21 mouse cellular contexts compared by ENCODE assay signal in the genomic region with DNA sequence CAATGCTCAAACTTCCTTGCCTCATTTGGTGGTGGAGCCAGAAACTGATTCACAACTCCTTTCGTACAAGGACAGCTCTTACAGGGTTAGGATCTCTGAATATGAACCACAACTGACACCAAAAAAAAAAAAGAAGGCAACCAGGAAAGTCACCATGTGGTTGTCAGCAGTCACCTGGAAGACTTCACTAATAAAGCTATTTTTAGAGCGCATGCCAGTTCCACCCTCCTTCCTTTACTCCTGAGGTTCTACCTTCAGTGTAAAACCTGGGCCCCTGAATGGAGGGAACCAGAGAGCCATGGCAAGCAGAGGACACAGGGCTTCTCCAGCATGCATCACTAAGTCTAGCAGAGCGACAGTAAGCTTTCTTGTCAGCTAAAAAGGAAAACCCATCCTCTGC. TPM values are rescaled to one million over a fixed set of nuclear protein-coding genes. Genes with fewer than 3 reads are reported as not detected.
DNase-seq lines count a peak whose midpoint lies in the region; ATAC-seq and TF ChIP-seq lines count a peak whose summit lies in the region.
"Had no signal": no experiment of that assay in that cellular context is flagged by ENCODE, and none has a peak within 500 bp of the region (broad histone marks: within the 10 kb centered on the region; RNA-seq: fewer than 3 reads in every experiment).

No protein-coding gene starts in this region.

- intact Hi-C loops in heart, postnatal 36 days (cut with DNase I) = loop anchor here (2.0 kb wide), 1 partner anchor 32 kb away; no protein-coding TSS in a partner anchor

- no peak overlapping the region for H3K4me3 ChIP-seq in heart, embryonic 11.5 days (ENCODE audit: low read depth, low read length)
- H3K4me3 ChIP-seq in layer of hippocampus, adult 2 months = peak overlapping the region; percentile 18; the same call in 1 of the 2 replicates
- no peak overlapping the region for H3K4me3 ChIP-seq in CH12.LX (replicated peaks in 1 of 3; ENCODE audit: low read depth in 2 of 3, low read length in 2 of 3, poor library complexity in 1 of 3)
- H3K4me3 ChIP-seq in heart, postnatal 0 days (ENCODE audit: low read depth, low read length) = no peak overlapping the region
- no peak overlapping the region for H3K4me3 ChIP-seq in forebrain, embryonic 15.5 days
- H3K4me3 ChIP-seq: embryonic facial prominence, embryonic 15.5 days; forebrain, embryonic 10.5 days had no signal

- in situ Hi-C loops in CH12.LX (cut with MboI; ENCODE audit: low pct_ligation_motif_present, low pct_unique_long_range_greater_than_20kb, low sequenced_read_pairs) = no loop called here

- H3K27me3 ChIP-seq in heart, embryonic 11.5 days (ENCODE audit: control insufficient read depth, insufficient read depth, low read length) = no peaks in the 10 kb centered on the region
- H3K27me3 ChIP-seq in CH12.LX (replicated peaks) = no peaks in the 10 kb centered on the region
- no peaks in the 10 kb centered on the region for H3K27me3 ChIP-seq in heart, postnatal 0 days (ENCODE audit: control insufficient read depth, insufficient read depth, low read length)
- H3K27me3 ChIP-seq in forebrain, embryonic 15.5 days = peaks cover 3% of the 10 kb centered on the region; the same call in 1 of the 2 replicates
- H3K27me3 ChIP-seq: embryonic facial prominence, embryonic 15.5 days; Patski had no signal

- no peak for TF ChIP-seq POLR2A in CH12.LX (IDR thresholded peaks at IDR 0.05; ENCODE audit: low read depth, low read length)

- H3K4me2 ChIP-seq in heart, embryonic 11.5 days = peak overlapping the region; percentile 31
- H3K4me2 ChIP-seq in CH12.LX (ENCODE audit: insufficient read depth, low read depth, poor library complexity, severe bottlenecking) = peak overlapping the region; percentile 91; the same call in 1 of the 2 replicates
- H3K4me2 ChIP-seq in heart, postnatal 0 days (ENCODE audit: low read depth, low read length) = peak overlapping the region; percentile 44
- H3K4me2 ChIP-seq in forebrain, embryonic 15.5 days (replicated peaks) = no peak overlapping the region
- H3K4me2 ChIP-seq: embryonic facial prominence, embryonic 15.5 days had no signal

- H3K4me1 ChIP-seq in heart, embryonic 11.5 days (ENCODE audit: control insufficient read depth, insufficient read depth, low read length) = peaks cover 27% of the 10 kb centered on the region
- peaks cover 14 to 41% of the 10 kb centered on the region in 2 experiments for H3K4me1 ChIP-seq in CH12.LX (ENCODE audit: control insufficient read depth in 1 of 2, insufficient read depth in 2 of 2)
- peaks cover 39% of the 10 kb centered on the region for H3K4me1 ChIP-seq in heart, postnatal 0 days (ENCODE audit: control insufficient read depth, insufficient read depth)
- H3K4me1 ChIP-seq in forebrain, embryonic 15.5 days = peaks cover 43% of the 10 kb centered on the region

- peak overlapping the region; percentile 57; the same call in 1 of the 2 replicates for H3K27ac ChIP-seq in heart, embryonic 11.5 days (ENCODE audit: low read depth, low read length)
- H3K27ac ChIP-seq in layer of hippocampus, adult 2 months = 0 out of 2 replicates have a peak overlapping the region, but pooled peaks have one; percentile 65
- no peak overlapping the region for H3K27ac ChIP-seq in CH12.LX (ENCODE audit: insufficient read depth, low read depth)
- H3K27ac ChIP-seq in heart, postnatal 0 days (ENCODE audit: low read depth) = peak overlapping the region; percentile 75
- no peak overlapping the region for H3K27ac ChIP-seq in forebrain, embryonic 15.5 days (replicated peaks)
- H3K27ac ChIP-seq: embryonic facial prominence, embryonic 15.5 days; forebrain, embryonic 10.5 days; hindbrain, postnatal 0 days had no signal

- no peak for TF ChIP-seq RAD21 in CH12.LX (IDR thresholded peaks at IDR 0.05; ENCODE audit: low read depth, low read length)

- WGBS in heart, embryonic 11.5 days (ENCODE audit: insufficient replicate concordance) = 68% methylated on average over 3 of the region's 3 CpGs
- 53% methylated on average over 3 of the region's 3 CpGs for WGBS in heart, postnatal 0 days
- 96% methylated on average over 3 of the region's 3 CpGs for WGBS in forebrain, embryonic 15.5 days

- ATAC-seq in heart, embryonic 11.5 days (replicated peaks; ENCODE audit: insufficient number of reproducible peaks, low FRiP score, low TSS enrichment) = no peak
- no peak for ATAC-seq in heart, postnatal 0 days (ENCODE audit: insufficient read depth, low read depth)
- ATAC-seq in forebrain, embryonic 15.5 days (replicated peaks) = no peak
- ATAC-seq: activated CD4-positive, CD25-positive, alpha-beta regulatory T cell, adult 4 months; hindbrain, postnatal 0 days; lung, postnatal 0 days; Patski had no signal

- peaks cover 72% of the 10 kb centered on the region for H3K79me2 ChIP-seq in CH12.LX (replicated peaks; ENCODE audit: control insufficient read depth, extremely low read depth, insufficient read depth, poor library complexity, severe bottlenecking)

- no peak for TF ChIP-seq EP300 in CH12.LX (IDR thresholded peaks at IDR 0.05; ENCODE audit: low read length)
- TF ChIP-seq EP300 in heart, postnatal 0 days (IDR thresholded peaks at IDR 0.05; ENCODE audit: low read depth) = no peak

- dilution Hi-C loops in CH12.LX (cut with MboI; ENCODE audit: extremely low pct_ligation_motif_present, extremely low pct_unique_long_range_greater_than_20kb, low sequenced_read_pairs) = no loop called here

- no peak for TF ChIP-seq CTCF in layer of hippocampus, adult 2 months (conservative IDR thresholded peaks at IDR 0.05)
- no peak for TF ChIP-seq CTCF in CH12.LX (conservative IDR thresholded peaks at IDR 0.05 in 1 of 2, IDR thresholded peaks at IDR 0.05 in 1 of 2; ENCODE audit: low read depth in 2 of 2, low read length in 2 of 2)
- no peak for TF ChIP-seq CTCF in heart, postnatal 0 days (IDR thresholded peaks at IDR 0.05; ENCODE audit: low read depth)

- H3K36me3 ChIP-seq in heart, embryonic 11.5 days (ENCODE audit: control insufficient read depth, insufficient read depth, low read length) = peaks cover 2% of the 10 kb centered on the region; the same call in 1 of the 2 replicates
- peaks cover 18 to 46% of the 10 kb centered on the region in 2 experiments for H3K36me3 ChIP-seq in CH12.LX (replicated peaks in 1 of 2; ENCODE audit: control insufficient read depth in 1 of 2, insufficient read depth in 1 of 2, low read length in 1 of 2)
- H3K36me3 ChIP-seq in heart, postnatal 0 days (replicated peaks; ENCODE audit: control insufficient read depth, insufficient read depth, low read length) = peaks cover 8% of the 10 kb centered on the region; the same call in 1 of the 2 replicates
- no peaks in the 10 kb centered on the region for H3K36me3 ChIP-seq in forebrain, embryonic 15.5 days

- no peak overlapping the region for H3K9ac ChIP-seq in heart, embryonic 11.5 days (ENCODE audit: low read depth, low read length)
- peak overlapping the region; percentile 10; the same call in 1 of the 2 replicates for H3K9ac ChIP-seq in CH12.LX (ENCODE audit: insufficient read depth, low read depth)
- H3K9ac ChIP-seq in heart, postnatal 0 days (replicated peaks; ENCODE audit: low read depth, low read length) = 0 out of 2 replicates have a peak overlapping the region, but pooled peaks have one; percentile 19
- H3K9ac ChIP-seq in forebrain, embryonic 15.5 days (replicated peaks) = no peak overlapping the region
- H3K9ac ChIP-seq: embryonic facial prominence, embryonic 15.5 days had no signal

- no peak for DNase-seq in heart, postnatal 36 days
- no peak for DNase-seq in layer of hippocampus, adult 2 months (ENCODE audit: low spot score in 2 of 2)
- no peak for DNase-seq in layer of hippocampus, postnatal 36 days
- DNase-seq in CH12.LX (ENCODE audit: extremely low read depth) = no peak
- DNase-seq in heart, postnatal 0 days (ENCODE audit: low spot score) = no peak
- DNase-seq in adrenal gland, adult 8-10 months = no peak
- DNase-seq: adrenal gland, postnatal 25 days; cerebellum, adult 9-10 months; embryo, embryonic 11 days; kidney, adult 8-10 months; kidney, postnatal 36 days; right cerebral cortex, postnatal 4 days; thymus, postnatal 4 days had no signal

- H3K9me3 ChIP-seq in heart, embryonic 11.5 days (replicated peaks; ENCODE audit: control insufficient read depth, low read length) = no peaks in the 10 kb centered on the region
- H3K9me3 ChIP-seq in CH12.LX (replicated peaks; ENCODE audit: low read length) = no peaks in the 10 kb centered on the region
- H3K9me3 ChIP-seq in heart, postnatal 0 days (replicated peaks; ENCODE audit: control insufficient read depth, low read length) = no peaks in the 10 kb centered on the region
- no peaks in the 10 kb centered on the region for H3K9me3 ChIP-seq in forebrain, embryonic 15.5 days
- H3K9me3 ChIP-seq: embryonic facial prominence, embryonic 15.5 days; forebrain, embryonic 10.5 days had no signal

TF ChIP-seq in CH12.LX, 34 proteins besides CTCF, POLR2A, EP300 and RAD21 (continues in another document):
- no peak for TF ChIP-seq ETS1 (conservative IDR thresholded peaks at IDR 0.05; ENCODE audit: low read depth, low read length)
- no peak for TF ChIP-seq SMC3 (IDR thresholded peaks at IDR 0.05; ENCODE audit: low read depth, low read length)

RNA-seq across cellular contexts. Expression of a gene that starts 2.7 kb away (rescaled TPM):
- 227 and 245 TPM in 2 replicates for polyA plus RNA-seq in heart, embryonic 11.5 days (2014; fragmentation: Nextera tagmentation; extraction: Ambion mirVana)
- total RNA-seq in heart, postnatal 36 days (2021) = 100 to 1,000 TPM; 253 to 304 TPM
- total RNA-seq in layer of hippocampus, adult 2 months (2021) = 100 to 1,000 TPM; 305 to 332 TPM
- total RNA-seq in layer of hippocampus, postnatal 36 days (2021) = 100 to 1,000 TPM; 312 to 316 TPM
- 58.6 and 64.1 TPM in 2 replicates for total RNA-seq in CH12.LX (2012; rRNA removed)
- total RNA-seq in CH12.LX (2014; rRNA removed) = 56.4 and 68.9 TPM in 2 replicates
- 361 and 367 TPM in 2 replicates for polyA plus RNA-seq in CH12.LX (2012; ENCODE audit: insufficient read length, low read depth)
- total RNA-seq in heart, postnatal 0 days (2014; rRNA removed; ENCODE audit: low replicate concordance) = 62.7 and 90.1 TPM in 2 replicates
- polyA plus RNA-seq in heart, postnatal 0 days (2015; fragmentation: Nextera tagmentation; extraction: Ambion mirVana) = 193 and 196 TPM in 2 replicates
- 100 to 1,000 TPM; 310 to 390 (median 354) TPM for total RNA-seq in adrenal gland, adult 8-10 months (2022)
- polyA plus RNA-seq in forebrain, embryonic 15.5 days (2015; fragmentation: Nextera tagmentation; extraction: Ambion mirVana) = 295 and 302 TPM in 2 replicates

RNA-seq across cellular contexts. Expression of a gene that starts 41.9 kb away (rescaled TPM):
- 234 and 256 TPM in 2 replicates for polyA plus RNA-seq in heart, embryonic 11.5 days (2014; fragmentation: Nextera tagmentation; extraction: Ambion mirVana)
- total RNA-seq in heart, postnatal 36 days (2021) = 100 to 1,000 TPM in 1 of 2 experiments, 10 to 100 TPM in 1; 95.1 to 102 TPM
- total RNA-seq in layer of hippocampus, adult 2 months (2021) = 100 to 1,000 TPM; 163 to 174 TPM
- total RNA-seq in layer of hippocampus, postnatal 36 days (2021) = 100 to 1,000 TPM; 185 to 192 TPM
- total RNA-seq in CH12.LX (2012; rRNA removed) = 260 and 327 TPM in 2 replicates
- total RNA-seq in CH12.LX (2014; rRNA removed) = 299 and 366 TPM in 2 replicates
- 320 and 339 TPM in 2 replicates for polyA plus RNA-seq in CH12.LX (2012; ENCODE audit: insufficient read length, low read depth)
- 120 and 133 TPM in 2 replicates for total RNA-seq in heart, postnatal 0 days (2014; rRNA removed; ENCODE audit: low replicate concordance)
- polyA plus RNA-seq in heart, postnatal 0 days (2015; fragmentation: Nextera tagmentation; extraction: Ambion mirVana) = 99.0 and 104 TPM in 2 replicates
- 100 to 1,000 TPM; 275 to 361 (median 317) TPM for total RNA-seq in adrenal gland, adult 8-10 months (2022)
- 246 and 262 TPM in 2 replicates for polyA plus RNA-seq in forebrain, embryonic 15.5 days (2015; fragmentation: Nextera tagmentation; extraction: Ambion mirVana)

Comparison
In these comparisons a context has a peak if more than half of its experiments do, and no peak if none do; other contexts are left out.
1. H3K9ac ChIP-seq: peak in CH12.LX (single experiment) and heart, postnatal 0 days (single experiment); none in heart, embryonic 11.5 days (single experiment) and forebrain, embryonic 15.5 days (single experiment).
2. H3K27ac ChIP-seq: peak in heart, embryonic 11.5 days (single experiment), layer of hippocampus, adult 2 months (single experiment) and heart, postnatal 0 days (single experiment); none in CH12.LX (single experiment) and forebrain, embryonic 15.5 days (single experiment).